Mouse (Mus musculus): ENCODE results near the gene Flrt1.

GRCm38 (mm10) chr19:7142207-7142915 lies 36.8 kb upstream of the Flrt1 start:
- no peak for TF ChIP-seq CTCF (IDR thresholded peaks at IDR 0.05; ENCODE audit: low read depth, low read length)
- TF ChIP-seq POLR2A (IDR thresholded peaks at IDR 0.05; ENCODE audit: insufficient read depth, low read length) = no peak

Data from ES-Bruce4 (cell line).